Mouse (Mus musculus) G1E (cell line): ENCODE measurements around the gene Arhgap8.

Experiments
- CTCF ChIP-seq: IDR thresholded peaks from 2 replicates; pipeline ENCODE4 v1.5.1; 2012; ENCODE audit warnings: low read depth, low read length, inconsistent platforms, mixed read lengths
- GATA1 ChIP-seq: IDR thresholded peaks from 2 replicates; pipeline ENCODE4 v1.6.1; 2012; ENCODE audit warnings: borderline replicate concordance, low read length, inconsistent platforms, mixed read lengths
- TAL1 ChIP-seq: conservative IDR thresholded peaks from 2 replicates; pipeline ENCODE4 v1.6.1; 2012; ENCODE audit warnings: low read depth, low read length, inconsistent platforms, mixed read lengths

DNA sequence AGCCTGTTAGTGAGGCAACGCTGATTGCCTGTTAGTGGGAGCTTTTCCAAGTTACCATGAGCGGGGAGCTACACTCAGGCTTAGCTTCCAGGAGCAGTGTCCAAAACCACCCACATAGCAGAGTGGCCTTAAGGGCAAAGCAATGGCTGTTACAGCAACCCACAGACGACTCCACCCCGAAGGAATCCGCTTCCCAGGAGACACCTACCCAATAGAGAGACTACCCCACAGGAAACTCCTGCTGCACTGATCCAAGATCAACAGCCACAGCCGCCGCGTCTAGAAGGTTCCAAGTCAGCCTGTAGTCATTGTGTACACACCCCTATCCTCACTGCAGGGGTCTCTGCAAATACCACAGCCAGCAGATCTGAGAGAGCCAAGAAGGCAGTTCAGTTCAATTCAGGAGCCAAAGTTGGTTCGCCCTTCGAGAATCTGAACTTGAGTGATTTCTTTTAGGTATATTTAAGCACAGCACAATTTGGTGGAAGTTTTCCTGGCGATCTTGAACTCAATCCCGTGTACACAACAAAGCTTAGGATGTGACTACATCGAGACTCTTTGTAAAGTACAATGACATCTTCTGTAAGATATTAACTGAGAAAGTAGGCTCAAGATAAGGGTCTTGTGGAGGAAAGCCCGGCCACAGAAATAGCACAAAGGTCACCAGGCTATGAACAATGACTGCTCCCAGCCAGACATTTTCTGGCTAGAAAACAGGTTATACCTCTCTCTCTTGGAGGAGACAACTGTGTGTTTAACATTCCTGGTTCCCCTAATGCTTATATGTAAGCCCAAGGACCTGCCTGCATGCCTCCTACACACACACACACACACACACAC, 7.1 kb upstream of the Arhgap8 start:
- TF ChIP-seq CTCF = no peak
- TF ChIP-seq GATA1 = no peak
- no peak for TF ChIP-seq TAL1
